Mouse (Mus musculus): ENCODE measurements around the gene Slc46a3. TPM values are rescaled to one million over a fixed set of nuclear protein-coding genes. Genes with fewer than 3 reads are reported as not detected.
"Not testable (repeated sequence)": the region's sequence is repeated elsewhere in the genome, so short reads cannot be mapped to it uniquely, and the experiment has no call there.

The Slc46a3 gene
- total RNA-seq, 2 experiments from 2014 or later, result 7.6 to 8.6 TPM

GRCm38 (mm10) chr5:147896501-147896900, 1.9 kb upstream of the Slc46a3 start:
- intact Hi-C loops (cut with DNase I); DNase-seq (ENCODE audit: low spot score in 2 of 2): not testable (repeated sequence)

GRCm38 (mm10) chr5:147895436-147896198, 1.0 kb upstream of the Slc46a3 start:
- intact Hi-C loops (cut with DNase I), result no loop called here
- no peak for DNase-seq (ENCODE audit: low spot score in 2 of 2)

GRCm38 (mm10) chr5:147893766-147894454, 705 bp downstream of the Slc46a3 start:
- DNase-seq (ENCODE audit: low spot score in 2 of 2), result peak in 1 of 2 experiments; percentile 30
- intact Hi-C loops (cut with DNase I), result no loop called here

GRCm38 (mm10) chr5:147893143-147893542, 1.5 kb downstream of the Slc46a3 start:
- intact Hi-C loops (cut with DNase I), result no loop called here
- no peak for DNase-seq (ENCODE audit: low spot score in 2 of 2)

- DNase-seq (ENCODE audit: low spot score in 2 of 2), result no peak
- intact Hi-C loops (cut with DNase I), result no loop called here
Measured at GRCm38 (mm10) chr5:147892735-147893134, 1.9 kb downstream of the Slc46a3 start.

GRCm38 (mm10) chr5:147888313-147889297, 6.0 kb downstream of the Slc46a3 start:
- no peak for DNase-seq (ENCODE audit: low spot score in 2 of 2)
- intact Hi-C loops (cut with DNase I), result no loop called here

- no peak for DNase-seq (ENCODE audit: low spot score in 2 of 2)
- intact Hi-C loops (cut with DNase I), result no loop called here
Measured at GRCm38 (mm10) chr5:147883581-147883980, 11.0 kb downstream of the Slc46a3 start.

GRCm38 (mm10) chr5:147879971-147880682, 14.5 kb downstream of the Slc46a3 start:
- DNase-seq (ENCODE audit: low spot score in 2 of 2), result no peak
- intact Hi-C loops (cut with DNase I), result loop anchor here (10.0 kb wide), 1 partner anchor 355 kb away; no protein-coding TSS in a partner anchor

- intact Hi-C loops (cut with DNase I), result loop anchor here (10.0 kb wide), 1 partner anchor 357 kb away; no protein-coding TSS in a partner anchor
- DNase-seq (ENCODE audit: low spot score in 2 of 2), result no peak
Measured at GRCm38 (mm10) chr5:147877520-147877919, 17.1 kb downstream of the Slc46a3 start.

- intact Hi-C loops (cut with DNase I), result loop anchor here (10.0 kb wide), 1 partner anchor 360 kb away; no protein-coding TSS in a partner anchor
- no peak for DNase-seq (ENCODE audit: low spot score in 2 of 2)
Measured at GRCm38 (mm10) chr5:147875210-147875609, 19.4 kb downstream of the Slc46a3 start.

GRCm38 (mm10) chr5:147874491-147875065, 20.0 kb downstream of the Slc46a3 start:
- intact Hi-C loops (cut with DNase I), result loop anchor here (10.0 kb wide), 1 partner anchor 360 kb away; no protein-coding TSS in a partner anchor
- DNase-seq (ENCODE audit: low spot score in 2 of 2), result no peak

- DNase-seq (ENCODE audit: low spot score in 2 of 2), result peak in 1 of 2 experiments; percentile 47
- intact Hi-C loops (cut with DNase I), result loop anchor here (10.0 kb wide), 1 partner anchor 364 kb away; no protein-coding TSS in a partner anchor
Measured at GRCm38 (mm10) chr5:147871091-147871820, 23.4 kb downstream of the Slc46a3 start.

- no peak for DNase-seq (ENCODE audit: low spot score in 2 of 2)
- intact Hi-C loops (cut with DNase I), result loop anchor here (10.0 kb wide), 1 partner anchor 365 kb away; no protein-coding TSS in a partner anchor
Measured at GRCm38 (mm10) chr5:147870296-147870695, 24.3 kb downstream of the Slc46a3 start.

- intact Hi-C loops (cut with DNase I), result no loop called here
- DNase-seq (ENCODE audit: low spot score in 2 of 2), result no peak
Measured at GRCm38 (mm10) chr5:147869568-147869967, 25.0 kb downstream of the Slc46a3 start.

GRCm38 (mm10) chr5:147868674-147869073, 25.9 kb downstream of the Slc46a3 start:
- no peak for DNase-seq (ENCODE audit: low spot score in 2 of 2)
- intact Hi-C loops (cut with DNase I), result no loop called here

GRCm38 (mm10) chr5:147860449-147861261, 34.0 kb downstream of the Slc46a3 start, which contains the start of gene Pomp:
Gene Pomp, plus strand, starts transcription at chr5:147860461.
- intact Hi-C loops (cut with DNase I), result loop anchor here (1.0 to 5.0 kb wide), 3 partner anchors 97 to 430 kb away; partner anchors contain the start of genes Mtus2 and Pan3
- DNase-seq (ENCODE audit: low spot score in 2 of 2), result peak; percentile 90 to 95

GRCm38 (mm10) chr5:147860076-147860448, 34.6 kb downstream of the Slc46a3 start:
- intact Hi-C loops (cut with DNase I), result loop anchor here (1.0 to 5.0 kb wide), 2 partner anchors 323 to 430 kb away; partner anchors contain the start of gene Pan3
- DNase-seq (ENCODE audit: low spot score in 2 of 2), result no peak

Measured in left cerebral cortex, postnatal 25 days (tissue).